Mouse (Mus musculus): ENCODE data around the gene Iqcd.

The Iqcd gene

DNA sequence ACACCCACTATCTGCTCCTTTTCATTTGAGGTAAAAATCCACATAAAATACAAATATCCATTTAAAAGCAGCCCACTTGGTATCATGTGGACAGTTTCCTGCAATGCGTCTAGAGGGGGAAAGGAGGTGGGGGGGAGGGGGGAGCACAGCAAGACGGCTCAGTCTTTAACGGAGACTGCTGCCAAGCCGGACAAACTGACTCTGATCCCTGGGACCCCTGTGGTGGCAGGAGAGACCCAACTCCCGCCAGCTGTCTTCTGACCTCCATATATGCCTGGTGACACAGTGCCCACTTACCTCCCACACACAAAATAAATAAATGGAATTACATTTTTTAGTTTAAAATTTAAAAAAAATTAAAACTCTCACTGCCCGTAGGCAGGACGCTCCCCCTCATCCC is 14.7 kb downstream of the Iqcd start:
- DNase-seq (ENCODE audit: low spot score in 2 of 2), result no peak

DNA sequence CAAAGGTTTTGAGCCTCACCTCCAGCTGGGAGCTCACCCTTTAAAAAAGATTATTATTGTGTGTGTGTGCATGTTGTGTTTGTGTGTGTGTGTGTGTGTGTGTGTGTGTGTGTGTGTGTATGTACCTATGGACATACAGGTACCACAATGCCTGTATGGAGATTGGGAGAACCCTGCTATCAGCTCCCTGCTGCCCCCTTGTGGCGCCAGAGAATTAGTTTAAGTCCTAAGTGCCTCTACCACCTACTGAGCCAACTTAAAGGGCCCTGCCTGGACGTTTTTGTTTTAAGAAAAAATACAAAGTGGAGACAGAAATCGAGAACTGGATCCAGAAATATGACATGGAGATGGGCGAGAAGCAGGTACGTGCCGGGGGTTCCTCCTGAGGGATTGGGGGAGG is 16.0 kb downstream of the Iqcd start:
- peak in 1 of 2 experiments; percentile 77 for DNase-seq (ENCODE audit: low spot score in 2 of 2)

DNA sequence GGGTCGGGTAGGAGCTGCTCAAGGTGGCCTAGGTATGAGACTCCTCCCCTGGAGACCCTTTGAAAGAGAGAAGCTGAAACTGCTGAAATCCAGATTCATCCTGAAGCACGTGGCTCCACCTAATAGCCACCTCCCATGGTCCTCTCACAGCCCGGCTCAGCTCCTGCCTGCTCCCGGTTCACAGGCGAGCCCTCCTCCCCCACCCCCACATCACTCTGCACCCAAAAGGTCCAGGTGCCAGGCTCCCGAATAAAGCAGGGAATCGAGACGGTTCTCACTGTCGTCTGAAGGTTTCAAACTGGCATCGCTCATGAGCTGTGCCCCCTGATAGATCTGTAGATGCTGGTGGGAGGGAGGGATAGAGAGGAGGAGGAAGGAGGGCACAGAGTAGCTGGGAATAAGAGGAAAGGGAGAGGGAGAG is 16.4 kb downstream of the Iqcd start:
- DNase-seq (ENCODE audit: low spot score in 2 of 2), result no peak

DNA sequence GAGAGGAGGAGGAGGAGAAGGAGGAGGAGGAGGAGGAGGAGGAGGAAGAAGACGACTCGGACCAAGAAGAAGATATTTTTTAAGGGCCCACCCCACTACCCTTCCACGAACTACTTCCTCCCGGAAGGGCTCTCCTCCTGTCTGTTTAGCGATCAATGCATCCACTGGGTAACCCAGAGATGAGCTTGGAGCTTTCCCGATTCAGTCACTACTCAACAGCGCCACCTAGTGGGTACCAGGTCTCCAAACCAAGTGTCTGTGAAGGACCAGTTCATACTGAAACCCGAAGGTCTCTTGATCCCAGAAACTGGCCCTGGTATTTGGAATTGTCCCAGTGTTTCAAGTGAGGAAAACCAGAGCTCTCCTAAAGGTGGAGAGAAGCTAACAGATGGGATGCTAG is 16.9 kb downstream of the Iqcd start:
- DNase-seq (ENCODE audit: low spot score in 2 of 2), result peak in 1 of 2 experiments; percentile 85

DNA sequence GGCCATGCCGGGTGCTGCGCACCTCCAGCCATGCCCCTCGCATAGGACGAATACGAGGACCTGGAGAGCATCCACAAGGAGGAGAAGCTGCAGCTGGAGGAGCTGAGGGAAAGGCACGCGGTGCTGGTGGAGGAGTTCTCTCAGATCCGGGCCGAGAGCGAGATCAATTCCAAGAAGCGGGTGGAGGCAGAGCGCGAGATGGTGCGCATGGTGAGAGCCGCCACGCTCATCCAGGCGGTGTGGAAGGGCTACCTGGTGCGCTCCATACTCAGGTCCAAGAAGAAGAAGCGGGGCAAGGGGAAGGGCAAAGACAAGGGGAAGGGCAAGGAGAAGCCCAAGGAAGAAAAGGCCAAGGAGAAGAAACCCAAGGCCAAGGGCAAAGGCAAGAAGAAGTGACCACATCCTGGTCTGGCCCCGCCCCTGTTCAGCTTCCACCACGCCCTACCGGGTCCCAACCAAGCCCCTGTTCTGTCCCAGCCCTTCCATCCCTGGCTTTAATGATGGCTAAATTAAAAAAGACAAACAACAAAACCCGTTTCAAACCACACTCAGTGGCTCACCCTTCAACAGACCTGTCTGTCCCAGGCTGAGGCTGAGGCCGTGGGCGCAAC is 17.9 kb downstream of the Iqcd start:
- DNase-seq (ENCODE audit: low spot score in 2 of 2), result no peak

DNA sequence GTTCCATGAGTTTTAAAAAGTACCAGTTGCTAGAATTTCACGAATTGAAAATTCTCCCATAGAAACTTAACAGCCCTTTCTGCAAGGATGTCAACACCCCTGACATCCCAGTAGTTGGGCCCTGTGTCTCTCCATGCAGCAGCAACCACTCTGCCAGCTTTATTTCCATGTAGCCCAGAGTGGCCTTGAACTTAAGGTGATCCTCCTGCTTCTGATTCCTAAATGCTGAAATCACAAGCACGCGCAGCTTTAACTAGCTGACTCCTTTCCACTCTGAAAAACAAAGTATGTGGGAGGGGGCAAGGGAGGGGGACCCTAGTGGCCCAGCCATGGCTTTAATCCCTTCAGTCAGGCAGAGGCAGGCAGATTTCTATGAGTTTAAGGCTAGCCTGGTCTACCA is 18.5 kb downstream of the Iqcd start:
- no peak for DNase-seq (ENCODE audit: low spot score in 2 of 2)

DNA sequence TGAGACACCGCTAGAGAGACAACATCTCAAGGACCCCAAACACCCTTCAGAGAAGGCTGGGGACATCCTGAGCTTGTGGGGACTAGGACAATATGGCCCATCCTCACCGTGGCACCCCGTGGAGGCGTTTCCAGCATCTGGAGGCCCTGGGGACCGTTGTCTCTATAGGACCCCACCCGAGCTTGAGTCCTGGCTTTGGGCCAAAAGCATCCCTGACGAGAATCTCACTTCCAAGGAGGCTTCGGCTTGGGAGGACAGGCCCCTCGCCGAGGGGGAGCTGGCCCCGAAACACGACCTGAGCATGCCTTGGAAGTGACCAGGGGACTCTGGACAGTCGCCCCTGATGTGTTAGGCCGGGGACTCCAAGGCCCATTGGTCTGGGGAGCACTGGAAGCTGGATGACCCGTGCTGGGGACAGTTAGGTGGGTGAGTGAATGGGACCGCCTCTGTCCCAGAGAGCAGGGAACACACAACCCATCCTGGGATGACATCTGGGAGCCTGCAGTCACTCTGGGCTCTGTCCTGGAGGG is 20.5 kb downstream of the Iqcd start:
- DNase-seq (ENCODE audit: low spot score in 2 of 2), result no peak

DNA sequence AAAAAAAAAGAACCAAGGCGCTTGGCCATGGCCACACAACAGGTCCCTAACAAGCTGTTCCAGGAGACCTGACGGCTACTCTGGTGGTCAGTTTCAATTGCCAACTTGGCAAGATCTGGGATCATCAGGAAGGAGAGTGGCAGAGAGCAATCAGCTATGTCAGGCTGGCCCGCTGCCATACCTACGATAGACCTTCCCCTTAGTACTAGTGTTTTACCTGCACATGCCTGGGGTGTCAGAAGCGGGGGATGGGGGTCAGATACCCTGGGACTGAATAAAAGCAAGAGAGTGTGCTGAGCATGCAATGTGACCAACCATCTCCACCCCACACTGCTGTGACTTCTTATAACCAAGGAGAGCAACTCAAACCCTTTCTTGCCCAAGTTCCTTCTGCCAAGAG is 22.1 kb downstream of the Iqcd start:
- no peak for DNase-seq (ENCODE audit: low spot score in 2 of 2)

DNA sequence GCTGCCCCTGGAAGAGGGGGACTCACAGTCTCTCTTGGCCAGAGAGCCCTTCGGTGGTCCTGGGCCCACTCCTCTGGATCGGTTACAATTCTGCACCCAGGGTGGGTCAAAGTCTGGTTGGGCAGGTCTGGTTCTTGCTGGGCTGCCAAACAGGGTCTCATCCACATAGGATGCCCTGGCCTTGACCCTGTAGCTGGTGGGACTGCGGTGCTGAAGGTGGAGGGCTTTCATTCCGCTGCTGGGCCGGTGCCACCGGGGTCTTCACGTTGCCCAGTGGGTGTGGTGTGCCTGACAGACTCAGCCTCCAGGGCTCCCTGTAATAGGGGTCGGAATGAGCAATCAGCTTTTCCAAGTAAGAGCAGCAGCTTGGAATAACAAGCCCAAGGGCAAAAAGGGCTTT is 22.6 kb downstream of the Iqcd start:
- no peak for DNase-seq (ENCODE audit: low spot score in 2 of 2)

DNA sequence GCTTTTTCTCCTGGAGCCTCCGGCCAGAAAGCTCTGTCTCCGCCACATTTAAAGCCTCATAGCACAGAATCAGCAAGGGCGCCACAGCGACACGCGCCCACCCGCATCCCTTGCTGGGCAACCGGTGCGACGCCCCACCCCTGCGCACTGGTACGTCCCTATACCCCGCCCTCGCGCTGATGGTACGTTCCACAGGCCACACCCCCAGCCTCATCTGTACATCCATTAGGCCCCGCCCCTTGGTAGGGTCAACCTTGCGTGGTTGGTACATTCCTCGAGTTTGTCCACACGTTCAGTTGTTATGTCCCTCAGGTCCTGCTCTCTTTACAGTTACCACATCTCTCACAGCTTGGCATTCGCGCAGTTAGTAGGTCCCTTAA is 23.6 kb downstream of the Iqcd start, which contains the start of the genes Rita1 and Ddx54:
Gene Rita1, minus strand, starts transcription at position 148 of the 380 bp plus-strand sequence.
Gene Ddx54, plus strand, starts transcription at position 298 of the 380 bp plus-strand sequence.
- DNase-seq (ENCODE audit: low spot score in 2 of 2), result peak; percentile 96 to 98

DNA sequence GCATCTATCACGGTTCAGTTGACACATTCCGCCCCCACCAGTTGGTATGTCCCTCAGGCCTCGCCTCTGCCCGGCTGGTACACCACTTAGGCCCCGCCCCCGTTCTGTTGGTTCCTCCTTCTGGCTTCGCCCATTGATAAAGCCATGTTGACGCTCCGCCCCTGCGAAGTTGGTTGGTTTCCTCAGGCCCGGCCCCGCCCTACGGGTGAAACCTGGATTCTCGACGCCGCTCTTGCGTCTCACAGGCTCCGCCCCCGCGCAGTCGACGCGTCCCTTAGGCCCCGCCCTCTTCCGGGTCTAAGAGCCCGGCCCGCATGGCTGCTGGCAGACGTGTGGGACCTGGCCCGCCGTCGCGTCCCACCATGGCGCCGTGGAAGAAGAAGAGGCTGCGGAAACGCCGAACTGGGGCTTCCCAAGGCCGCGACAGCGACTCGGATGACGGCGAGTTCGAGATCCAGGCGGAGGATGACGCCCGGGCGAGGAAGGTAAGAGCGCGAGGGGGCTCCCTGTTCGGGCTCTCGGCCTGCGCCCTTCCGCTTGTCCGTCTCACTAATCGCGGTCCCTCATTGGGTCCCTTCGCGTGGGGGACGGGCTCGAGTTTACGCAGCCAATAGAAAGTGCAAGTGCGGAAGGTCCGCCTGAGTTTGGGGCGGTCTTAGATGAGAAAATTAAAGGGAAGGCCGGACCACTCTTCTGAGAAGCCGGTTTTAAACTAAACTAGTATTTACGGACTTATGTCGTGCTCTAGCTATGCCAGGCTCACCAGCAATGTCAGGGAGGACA is 24.2 kb downstream of the Iqcd start:
- peak; percentile 100 for DNase-seq (ENCODE audit: low spot score in 2 of 2)

DNA sequence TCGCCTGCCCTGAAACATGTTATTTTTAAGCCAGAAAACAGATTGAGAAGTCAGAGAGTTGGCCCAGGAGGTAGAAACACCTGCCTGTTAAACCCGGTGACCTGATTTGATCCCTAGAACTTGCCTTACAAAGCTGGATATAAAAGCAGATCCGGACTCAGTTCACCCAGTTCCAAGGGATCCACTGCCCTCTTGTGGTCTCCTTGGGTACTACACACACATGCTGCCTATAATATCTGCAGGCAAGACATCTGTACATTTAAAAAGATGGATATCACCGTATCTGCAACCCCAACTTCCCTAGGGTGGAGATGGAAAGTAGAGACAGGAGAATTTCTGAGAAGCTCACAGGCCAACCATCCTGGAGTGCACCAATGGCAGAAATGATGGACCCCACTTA is 27.1 kb downstream of the Iqcd start:
- DNase-seq (ENCODE audit: low spot score in 2 of 2), result no peak

DNA sequence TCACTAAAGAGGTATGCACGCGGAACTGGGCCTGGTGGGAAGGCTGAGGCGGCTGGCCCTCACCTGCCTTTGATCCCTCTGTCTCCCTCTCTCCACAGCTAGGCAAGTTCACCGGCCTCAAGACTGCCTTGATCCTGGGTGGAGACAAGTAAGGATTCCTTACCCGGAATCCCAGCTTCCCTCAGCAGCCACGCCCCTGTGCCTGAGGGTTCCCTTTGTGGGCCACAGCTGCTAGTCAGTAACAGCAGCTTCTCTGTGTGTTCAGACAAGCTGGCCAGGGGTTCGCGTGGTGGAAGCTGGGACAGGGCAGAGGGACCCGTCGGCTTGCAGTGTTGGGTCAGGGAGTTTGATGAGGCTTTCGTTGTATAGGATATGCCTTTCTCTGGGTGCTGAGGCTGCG is 30.0 kb downstream of the Iqcd start:
- DNase-seq (ENCODE audit: low spot score in 2 of 2), result no peak

DNA sequence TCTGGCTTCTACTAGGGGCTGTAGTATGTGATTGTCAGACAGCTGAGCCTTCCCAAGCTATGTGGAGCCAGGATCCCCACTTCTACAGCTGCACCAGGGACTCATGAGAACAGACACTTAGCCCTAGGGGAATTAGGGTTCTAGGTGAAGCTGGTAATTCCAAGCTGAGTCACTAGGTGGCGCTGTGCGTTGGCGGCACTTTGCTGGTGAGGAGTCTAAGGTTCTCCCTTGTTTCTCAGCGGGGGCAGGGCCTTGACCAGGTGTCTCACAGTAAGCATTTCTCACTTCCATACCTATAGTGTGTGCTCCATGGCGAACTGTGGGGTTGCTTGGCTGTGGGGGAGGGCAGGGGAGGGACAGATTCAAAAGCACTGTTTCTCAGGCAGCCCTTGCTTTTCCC is 30.4 kb downstream of the Iqcd start:
- no peak for DNase-seq (ENCODE audit: low spot score in 2 of 2)

DNA sequence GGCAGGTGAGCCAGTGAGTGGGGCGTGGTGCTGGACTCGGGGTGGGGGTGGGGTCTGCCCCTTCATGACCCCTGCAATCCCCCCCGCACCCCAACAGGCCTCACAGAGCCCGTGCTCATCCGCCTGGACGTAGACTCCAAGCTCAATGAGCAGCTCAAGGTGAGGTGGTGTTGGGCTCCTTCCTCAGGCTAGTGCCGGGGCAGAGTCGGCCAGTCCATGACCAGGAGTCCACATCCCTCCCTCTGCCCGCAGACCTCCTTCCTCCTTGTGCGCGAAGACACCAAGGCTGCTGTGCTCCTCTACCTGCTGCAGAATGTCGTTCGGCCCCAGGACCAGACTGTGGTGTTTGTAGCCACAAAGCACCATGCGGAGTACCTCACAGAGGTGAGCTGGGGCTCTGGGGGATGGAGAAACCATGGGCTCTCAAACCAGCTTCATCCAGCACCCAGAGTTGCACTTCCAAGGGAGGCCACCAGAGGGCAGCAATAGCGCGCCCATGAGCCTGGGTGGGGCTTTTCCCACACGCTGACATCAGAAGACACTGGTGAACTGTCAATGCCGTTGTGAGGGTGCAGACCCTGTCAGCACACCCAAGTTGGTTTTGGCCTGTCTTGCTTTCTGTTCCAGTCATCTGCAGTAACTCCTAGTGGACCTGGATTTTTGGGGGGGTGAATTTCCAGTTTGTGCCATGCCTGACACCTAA is 31.7 kb downstream of the Iqcd start:
- DNase-seq (ENCODE audit: low spot score in 2 of 2), result peak in 1 of 2 experiments; percentile 85

DNA sequence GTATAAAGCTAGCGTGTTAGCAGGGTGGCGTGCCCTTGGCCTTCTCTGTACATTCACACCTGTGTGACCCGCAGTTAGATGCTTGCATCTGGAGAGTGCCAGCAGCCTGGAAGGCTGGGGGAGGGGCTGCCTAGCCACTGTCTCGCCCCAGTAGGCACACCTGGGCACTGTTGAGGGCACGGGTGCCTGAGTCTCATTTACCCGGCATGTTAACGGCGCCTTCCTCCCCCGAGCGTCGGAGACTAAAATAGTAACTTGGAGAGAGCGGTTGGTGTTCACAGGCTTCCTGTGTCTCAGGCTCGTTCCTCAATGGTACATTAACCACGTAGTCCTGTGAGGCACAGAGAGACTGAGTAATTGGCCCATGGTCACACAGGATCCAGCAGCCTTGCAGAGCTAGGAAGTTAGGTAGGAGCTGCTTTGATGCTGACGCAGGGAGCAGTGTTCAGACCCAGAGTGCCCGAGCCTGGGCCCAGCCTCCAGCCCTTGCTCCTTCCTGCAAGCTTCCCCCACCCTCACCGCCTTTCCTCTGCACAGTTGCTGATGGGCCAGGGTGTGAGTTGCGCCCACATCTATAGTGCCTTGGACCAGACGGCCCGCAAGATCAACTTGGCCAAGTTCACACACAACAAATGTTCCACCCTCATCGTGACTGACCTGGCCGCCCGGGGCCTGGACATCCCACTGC is 32.4 kb downstream of the Iqcd start:
- no peak for DNase-seq (ENCODE audit: low spot score in 2 of 2)

DNA sequence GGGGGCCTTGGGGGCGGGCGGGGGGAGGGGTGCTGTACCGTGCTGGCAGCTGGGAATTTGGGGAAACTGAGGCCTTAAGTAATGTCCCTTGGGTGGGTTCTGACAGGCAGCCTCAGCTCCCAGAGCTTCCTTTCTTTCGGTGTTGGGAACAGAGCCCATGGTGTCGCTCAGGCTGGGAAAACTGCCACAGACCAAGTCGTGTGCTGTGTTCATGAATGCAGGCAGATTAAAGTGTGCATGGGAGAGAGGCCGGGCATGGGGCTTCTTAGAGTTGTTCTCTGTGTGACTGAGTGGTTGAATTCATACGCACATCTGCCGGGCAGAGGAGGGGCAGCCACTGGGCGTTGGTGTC is 33.0 kb downstream of the Iqcd start:
- DNase-seq (ENCODE audit: low spot score in 2 of 2), result no peak

DNA sequence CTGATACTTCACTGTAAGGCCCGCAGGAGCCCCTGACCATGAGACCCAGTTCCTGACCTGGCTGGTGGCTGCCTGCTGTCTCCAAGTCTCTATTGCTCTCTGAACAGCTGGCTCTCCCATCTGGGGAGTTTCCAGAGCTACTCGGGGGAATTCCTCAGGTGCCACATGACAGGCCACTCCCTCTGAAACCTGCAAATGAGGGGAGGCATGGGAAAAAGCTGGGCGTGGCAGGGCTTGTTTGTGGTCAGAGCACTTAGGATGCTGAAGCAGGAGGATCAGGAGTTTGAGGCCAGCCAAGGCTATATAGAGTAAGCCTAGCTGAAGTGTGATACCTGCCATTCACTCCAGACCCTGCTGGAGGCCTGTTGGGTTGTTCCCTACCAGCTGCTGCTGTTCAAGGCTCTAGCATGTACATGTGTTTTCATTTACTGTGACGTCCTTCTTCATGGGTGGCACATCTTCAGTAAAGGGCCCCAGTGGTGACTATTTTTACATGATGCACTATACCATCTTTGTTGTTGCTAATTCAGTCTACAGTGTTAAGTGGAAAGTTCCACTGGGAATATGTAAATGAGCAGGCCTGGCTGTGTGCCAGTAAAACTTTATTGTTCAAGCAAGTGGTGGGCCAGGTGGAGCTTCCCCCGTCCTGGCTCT is 33.5 kb downstream of the Iqcd start:
- no peak for DNase-seq (ENCODE audit: low spot score in 2 of 2)

DNA sequence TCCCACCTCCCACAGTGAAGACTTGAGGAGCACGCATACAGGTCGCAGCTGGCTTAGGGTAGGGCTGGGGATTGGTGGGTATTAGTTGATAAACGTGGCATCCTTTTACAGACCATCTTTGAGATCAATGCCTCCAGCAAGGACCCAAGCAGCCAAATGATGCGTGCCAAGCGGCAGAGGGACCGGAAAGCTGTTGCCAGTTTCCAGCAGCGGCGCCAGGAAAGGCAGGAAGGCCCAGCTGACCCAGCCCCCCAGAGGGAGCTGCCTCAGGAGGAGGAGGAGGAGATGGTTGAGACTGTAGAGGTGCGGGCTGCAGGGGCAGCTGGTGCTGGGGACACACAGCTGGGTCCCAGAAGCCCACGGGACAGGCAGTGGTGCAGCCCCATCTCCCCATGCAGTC is 35.6 kb downstream of the Iqcd start:
- DNase-seq (ENCODE audit: low spot score in 2 of 2), result no peak

DNA sequence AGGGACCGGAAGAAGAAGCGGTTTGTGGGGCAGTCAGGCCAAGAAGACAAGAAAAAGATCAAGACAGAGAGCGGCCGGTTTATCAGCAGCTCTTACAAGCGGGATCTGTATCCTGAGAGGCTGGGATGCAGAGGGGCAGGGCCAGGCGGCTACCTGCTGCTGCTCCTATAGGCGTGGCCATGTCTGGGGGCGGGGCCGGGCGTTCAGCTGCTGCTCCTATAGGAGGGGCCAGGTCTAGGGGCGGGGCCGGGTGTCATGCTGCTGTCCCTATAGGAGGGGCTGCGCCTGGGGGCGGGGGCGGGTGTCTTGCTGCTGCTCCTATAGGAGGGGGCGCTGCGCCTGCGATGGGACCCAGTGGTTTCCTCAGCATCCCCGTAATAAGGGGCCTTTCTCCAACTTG is 37.6 kb downstream of the Iqcd start:
- no peak for DNase-seq (ENCODE audit: low spot score in 2 of 2)

DNA sequence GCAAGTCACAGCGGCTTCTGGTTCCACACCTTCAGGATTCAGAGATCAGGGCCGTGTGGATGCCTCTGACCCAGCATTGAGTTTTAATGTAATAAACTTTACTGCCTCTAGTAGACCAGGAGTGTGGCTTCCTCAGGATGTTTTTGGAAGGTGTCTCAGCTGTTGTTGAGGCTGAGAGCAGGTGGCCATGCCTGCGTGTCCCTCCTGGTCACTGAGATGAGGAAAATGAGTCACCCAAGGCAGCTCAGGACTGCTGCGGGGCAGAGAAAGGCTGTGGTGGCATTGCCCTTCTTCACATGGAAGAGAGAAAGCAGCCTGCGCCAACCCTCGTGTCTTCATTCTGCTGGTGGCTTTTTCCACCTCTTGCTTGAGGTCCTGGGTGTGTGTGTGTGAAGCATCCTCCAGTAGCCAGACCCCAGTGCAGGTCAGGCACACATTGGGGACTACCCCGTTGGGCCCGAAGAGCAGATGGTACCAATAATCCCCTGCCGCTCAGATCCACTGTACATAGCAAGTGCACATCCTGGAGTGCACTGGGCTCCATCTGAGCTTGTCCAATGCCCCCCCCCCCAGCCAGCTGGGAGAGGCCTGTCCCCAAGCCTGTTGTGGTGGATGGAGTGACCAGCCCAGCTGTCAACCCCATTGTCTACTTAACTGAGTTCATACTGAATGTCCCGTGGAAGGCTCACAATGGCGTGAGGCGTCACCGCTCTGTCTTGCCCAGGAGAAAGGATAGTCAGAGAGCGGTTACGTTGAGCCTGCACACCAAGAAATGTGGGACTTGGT is 38.9 kb downstream of the Iqcd start:
- DNase-seq (ENCODE audit: low spot score in 2 of 2), result no peak
